Mouse (Mus musculus) macrophage (primary cell): ENCODE data around the gene Smagp. TPM values are rescaled to one million over a fixed set of nuclear protein-coding genes. Genes with fewer than 3 reads are reported as not detected.
A peak's percentile ranks its signal among the peaks of the same experiment; 100 is the strongest.

ENCODE experiments used
- H3K27ac ChIP-seq: fragments of 350-480 bp; formaldehyde crosslinking; 2 replicates; pipeline ENCODE4 v1.9.0; 2021
- H3K36me3 ChIP-seq: fragments of 350-480 bp; formaldehyde crosslinking; 2 replicates; pipeline ENCODE4 v1.9.0; 2021; ENCODE audit errors: inconsistent target
- H3K4me3 ChIP-seq: fragments of 350-480 bp; formaldehyde crosslinking; 2 replicates; pipeline ENCODE4 v1.9.0; 2021; ENCODE audit errors: inconsistent target
- H3K79me2 ChIP-seq: fragments of 350-480 bp; formaldehyde crosslinking; 2 replicates; pipeline ENCODE4 v1.9.0; 2021; ENCODE audit errors: inconsistent target
- WGBS: methylation state at CpG from one replicate; pipeline ENCODE4 v1.1.7; 2026; ENCODE audit warnings: inconsistent platforms; ENCODE audit not compliant: missing documents; 5-methylcytosine and 5-hydroxymethylcytosine counted together
- polyA plus RNA-seq: library from polyadenylated mRNA; stranded (reverse); fragments of 250-400 nt; gene quantifications from 3 replicates; pipeline ENCODE4 v1.2.4, GENCODE M21; 2018; ENCODE audit warnings: inconsistent platforms

Smagp gene
- polyA plus RNA-seq, 1 experiment from 2014 or later = 73.9 TPM

DNA sequence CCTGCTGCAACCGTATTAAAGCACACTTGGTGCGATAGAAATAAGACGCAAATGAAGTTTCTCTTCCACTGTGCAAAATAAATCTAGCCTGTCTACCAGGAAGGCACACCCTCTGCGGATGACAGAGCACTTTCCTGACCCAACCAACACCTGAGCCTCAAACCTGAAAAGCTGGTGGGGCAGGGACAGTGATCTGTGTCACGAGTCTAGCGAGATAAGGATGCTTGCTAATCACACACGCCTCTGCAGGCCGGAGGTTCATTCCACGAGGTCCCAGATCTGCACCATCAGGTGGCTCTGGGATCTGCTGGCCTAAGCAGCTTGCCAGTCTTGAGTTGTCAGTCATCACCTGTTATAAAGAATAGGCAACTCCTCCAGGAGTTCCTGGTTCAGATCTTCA, 14.9 kb upstream of the Smagp start:
- no peak overlapping the region for H3K4me3 ChIP-seq
- H3K79me2 ChIP-seq = no peaks in the 10 kb centered on the region
- H3K36me3 ChIP-seq = peaks cover 72% of the 10 kb centered on the region
- 93% methylated on average over 9 of the region's 9 CpGs for WGBS
- H3K27ac ChIP-seq = no peak overlapping the region

DNA sequence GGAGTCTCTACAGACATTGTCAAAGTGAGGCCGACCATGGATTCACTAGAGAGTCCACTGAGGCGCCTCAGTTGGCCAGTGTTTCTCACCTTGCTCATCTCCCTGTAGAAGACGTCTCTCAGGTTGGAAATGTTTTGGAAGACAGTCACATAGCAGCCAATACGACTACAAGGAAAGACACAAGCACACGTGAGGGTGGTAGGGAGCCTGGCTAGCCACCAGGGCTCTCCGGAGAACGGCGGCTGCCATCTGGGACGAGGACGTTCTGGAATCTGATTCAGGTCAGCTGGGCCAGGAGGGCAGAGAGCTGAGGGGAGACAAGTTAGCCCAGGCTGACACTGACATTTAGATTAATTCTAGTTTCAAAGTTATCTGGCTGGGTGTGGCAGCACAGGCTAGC, 13.4 kb upstream of the Smagp start:
- WGBS = 97% methylated on average over 10 of the region's 10 CpGs
- H3K4me3 ChIP-seq = no peak overlapping the region
- H3K79me2 ChIP-seq = no peaks in the 10 kb centered on the region
- H3K27ac ChIP-seq = no peak overlapping the region
- peaks cover 75% of the 10 kb centered on the region for H3K36me3 ChIP-seq

DNA sequence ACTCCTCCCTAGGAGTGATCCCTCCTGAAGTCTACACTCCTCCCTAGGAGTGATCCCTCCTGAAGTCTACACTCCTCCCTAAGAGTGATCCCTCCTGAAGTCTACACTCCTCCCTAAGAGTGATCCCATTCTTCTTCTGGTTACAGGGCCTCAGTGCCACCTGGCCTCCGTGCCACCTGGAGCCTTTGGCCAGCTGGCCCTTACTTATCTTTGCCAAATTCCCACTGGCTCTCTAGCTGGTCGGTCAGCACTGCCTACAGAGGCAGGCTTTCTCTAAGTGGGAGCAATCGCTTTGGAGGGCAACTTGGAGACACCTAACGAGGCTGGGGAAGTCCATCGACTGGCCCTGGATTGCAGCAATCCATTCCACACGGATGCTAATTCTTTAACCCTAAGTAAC, 9.4 kb upstream of the Smagp start:
- Histone ChIP-seq H3K79me2 (no peaks in the 10 kb centered on the region), H3K4me3 (no peak overlapping the region), H3K36me3 (peaks cover 73% of the 10 kb centered on the region), H3K27ac (no peak overlapping the region)
- WGBS = 94% methylated on average over 6 of the region's 6 CpGs

DNA sequence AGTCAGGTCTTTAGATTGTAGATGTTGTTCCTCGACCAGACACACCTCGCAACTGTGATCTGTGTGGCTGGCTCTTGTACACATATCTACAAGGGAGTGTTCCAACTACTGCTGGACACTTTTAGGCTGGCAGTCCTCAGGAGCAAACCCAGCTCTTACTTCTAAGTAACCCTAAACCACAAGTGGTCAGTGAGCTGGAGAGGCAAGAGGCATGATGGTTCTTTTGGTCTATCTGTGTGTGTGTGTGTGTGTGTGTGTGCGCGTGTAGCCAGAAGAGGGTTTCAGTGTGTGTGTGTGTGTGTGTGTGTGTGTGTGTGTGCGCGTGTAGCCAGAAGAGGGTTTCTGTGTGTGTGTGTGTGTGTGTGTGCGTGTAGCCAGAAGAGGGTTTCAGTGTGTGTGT, 5.7 kb upstream of the Smagp start:
- 94% methylated on average over 7 of the region's 7 CpGs for WGBS
- H3K4me3 ChIP-seq = no peak overlapping the region
- no peak overlapping the region for H3K27ac ChIP-seq
- H3K36me3 ChIP-seq = peaks cover 45% of the 10 kb centered on the region
- H3K79me2 ChIP-seq = no peaks in the 10 kb centered on the region

DNA sequence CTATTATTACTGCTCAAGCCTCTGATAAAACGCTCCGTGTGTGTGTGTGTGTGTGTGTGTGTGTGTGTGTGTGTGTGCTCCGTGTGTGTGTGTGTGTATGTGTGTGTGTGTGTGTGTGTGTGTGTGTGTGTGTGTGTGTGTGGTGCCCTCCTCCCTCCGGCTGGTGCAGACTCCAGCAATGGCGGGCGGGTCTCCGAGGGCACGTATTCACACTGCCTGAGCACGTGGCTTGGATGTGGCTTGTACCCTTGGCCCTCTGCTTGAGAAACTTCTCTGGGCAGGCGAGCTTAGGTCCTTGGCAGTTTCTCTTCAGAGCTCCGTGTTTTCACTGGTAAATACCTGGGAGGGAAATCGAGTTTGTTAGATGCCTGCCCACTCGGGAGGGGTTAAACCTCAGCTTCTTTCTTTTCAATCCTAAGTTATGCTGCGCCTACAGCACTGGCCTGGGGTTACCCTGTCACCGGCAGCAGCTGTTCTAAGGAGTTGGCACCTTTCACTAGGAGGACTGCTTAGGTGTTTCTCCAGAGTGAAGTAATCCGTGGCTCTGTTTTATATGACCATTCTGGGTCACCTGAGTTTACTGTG, 4.6 kb upstream of the Smagp start:
- peaks cover 39% of the 10 kb centered on the region for H3K36me3 ChIP-seq
- no peak overlapping the region for H3K4me3 ChIP-seq
- no peak overlapping the region for H3K27ac ChIP-seq
- no peaks in the 10 kb centered on the region for H3K79me2 ChIP-seq
- WGBS = 84% methylated on average over 10 of the region's 16 CpGs

DNA sequence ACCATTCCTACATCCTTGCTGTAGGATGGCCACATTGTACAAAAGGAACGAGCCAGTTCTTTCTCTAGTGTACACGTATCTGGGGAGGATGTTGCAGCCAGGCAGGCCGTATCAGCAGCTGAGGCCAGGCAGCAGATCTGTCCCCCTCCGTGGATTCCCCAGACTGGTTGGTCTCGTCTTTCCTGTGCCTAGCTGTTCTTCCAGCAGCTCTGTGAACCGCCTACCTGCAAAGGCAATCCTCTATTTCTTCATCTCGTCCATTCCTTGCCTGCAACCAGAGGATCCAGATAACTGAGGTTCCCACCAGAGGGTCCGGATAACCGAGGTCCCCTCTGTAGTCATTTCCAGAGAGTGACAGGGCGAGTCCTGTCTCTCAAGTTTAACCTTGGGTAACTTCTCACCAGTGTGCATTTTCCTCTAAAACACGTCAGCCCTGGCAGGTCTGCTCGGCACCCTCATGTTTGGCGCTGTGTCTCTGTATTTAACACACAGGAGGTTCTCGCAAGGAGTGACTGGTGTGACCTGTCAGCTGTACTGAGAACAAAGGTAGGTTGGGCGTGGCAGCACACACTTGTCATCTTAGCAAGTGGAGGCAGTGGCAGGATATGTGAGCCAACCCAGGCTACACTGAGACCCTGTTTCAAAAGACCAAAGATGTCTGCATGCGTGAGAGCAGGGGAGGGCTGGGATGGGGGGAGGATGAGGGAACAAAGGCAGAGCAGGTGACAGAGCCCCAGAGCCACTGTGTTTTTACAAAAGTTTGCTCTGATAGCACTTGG, 3.4 kb upstream of the Smagp start:
- no peak overlapping the region for H3K4me3 ChIP-seq
- 89% methylated on average over 14 of the region's 16 CpGs for WGBS
- peaks cover 28% of the 10 kb centered on the region for H3K36me3 ChIP-seq
- H3K79me2 ChIP-seq = no peaks in the 10 kb centered on the region
- H3K27ac ChIP-seq = no peak overlapping the region

DNA sequence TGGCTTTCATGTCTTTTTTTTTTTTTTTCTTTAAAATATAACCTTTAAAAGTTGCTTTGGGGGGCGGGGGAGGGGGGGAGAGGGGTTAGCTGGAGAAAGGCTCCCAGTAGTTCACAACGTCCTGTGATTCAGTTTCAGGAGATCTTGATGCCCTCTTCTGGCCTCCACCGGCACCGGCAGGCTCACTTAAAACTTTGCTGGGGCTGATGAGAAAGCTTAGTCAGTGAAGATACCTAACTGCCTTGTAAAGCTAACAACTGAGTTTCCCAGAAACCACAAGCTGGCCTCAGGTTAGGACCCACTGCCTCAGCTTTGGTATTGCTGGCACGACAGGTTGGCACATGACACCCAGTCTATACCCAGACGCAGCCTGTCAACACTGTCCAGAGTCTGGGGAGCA, 921 bp upstream of the Smagp start:
- Histone ChIP-seq H3K79me2 (no peaks in the 10 kb centered on the region; the same call in 1 of the 2 replicates), H3K36me3 (peaks cover 9% of the 10 kb centered on the region), H3K27ac (peak overlapping the region; percentile 28; the same call in 1 of the 2 replicates), H3K4me3 (peak overlapping the region; percentile 54)
- WGBS = 6% methylated on average over 6 of the region's 6 CpGs

DNA sequence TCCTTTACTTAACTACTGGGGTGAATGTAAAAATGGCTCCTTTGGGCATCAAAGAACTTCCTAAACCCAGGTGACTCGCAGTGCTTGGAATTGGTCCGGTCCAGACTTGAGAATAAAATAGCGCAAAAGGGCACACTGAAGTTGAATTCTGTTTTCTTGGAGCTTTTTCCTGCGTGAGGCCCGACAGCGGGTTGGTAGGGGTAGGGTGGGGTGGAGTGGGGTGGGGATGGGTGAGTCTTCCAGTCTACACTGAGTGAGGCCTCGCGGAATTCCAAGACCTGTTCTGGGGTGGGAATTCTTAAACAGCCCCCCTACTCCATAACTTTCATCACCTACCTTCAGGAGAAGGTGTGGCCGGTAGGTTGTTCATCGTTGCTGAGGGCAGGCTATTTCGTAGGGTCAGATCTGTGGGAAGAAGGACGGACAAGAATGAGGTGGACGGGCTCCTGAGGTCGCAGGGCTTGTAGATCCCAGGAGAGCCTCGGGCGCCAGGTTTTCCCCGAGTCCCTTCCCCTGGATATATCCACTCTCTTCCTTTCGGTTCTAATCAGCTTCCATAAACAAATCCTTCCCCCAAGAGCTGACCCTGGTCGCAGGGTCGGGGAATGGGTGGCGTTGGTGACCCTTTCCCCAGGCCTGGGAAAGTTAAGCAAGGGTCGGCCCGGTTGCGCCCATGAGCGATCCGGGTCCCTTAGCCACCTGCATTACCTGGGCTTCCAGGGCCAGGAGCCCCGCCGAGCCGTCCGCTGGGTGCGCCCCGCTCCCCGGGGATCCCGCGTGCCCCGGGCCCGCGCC, 692 bp downstream of the Smagp start:
- Histone ChIP-seq H3K4me3 (peak overlapping the region; percentile 45), H3K36me3 (no peaks in the 10 kb centered on the region; the same call in 1 of the 2 replicates), H3K79me2 (no peaks in the 10 kb centered on the region; the same call in 1 of the 2 replicates), H3K27ac (no peak overlapping the region)
- 15% methylated on average over 38 of the region's 38 CpGs for WGBS

DNA sequence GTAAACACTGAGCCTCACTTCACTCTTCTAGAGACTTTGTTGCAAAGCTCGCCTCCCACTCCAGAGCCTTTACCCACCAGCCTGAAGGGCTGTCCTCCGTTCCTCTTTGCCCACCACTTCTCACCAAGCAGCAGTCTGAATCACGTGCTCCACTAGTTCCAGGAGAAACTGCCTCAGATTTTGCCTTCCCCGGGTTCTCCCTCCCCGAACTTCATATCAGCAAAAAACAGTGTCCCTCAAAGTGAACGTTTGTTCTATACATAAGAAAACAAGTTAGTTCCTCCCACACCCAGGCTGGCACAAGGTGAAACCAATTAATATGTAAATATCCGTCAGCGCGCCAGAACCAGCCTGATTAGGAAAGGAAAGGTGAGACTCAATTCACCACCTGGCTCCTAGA, 1.5 kb downstream of the Smagp start:
- 25% methylated on average over 9 of the region's 9 CpGs for WGBS
- Histone ChIP-seq H3K4me3 (no peak overlapping the region), H3K79me2 (no peaks in the 10 kb centered on the region; the same call in 1 of the 2 replicates), H3K27ac (no peak overlapping the region), H3K36me3 (no peaks in the 10 kb centered on the region; the same call in 1 of the 2 replicates)

DNA sequence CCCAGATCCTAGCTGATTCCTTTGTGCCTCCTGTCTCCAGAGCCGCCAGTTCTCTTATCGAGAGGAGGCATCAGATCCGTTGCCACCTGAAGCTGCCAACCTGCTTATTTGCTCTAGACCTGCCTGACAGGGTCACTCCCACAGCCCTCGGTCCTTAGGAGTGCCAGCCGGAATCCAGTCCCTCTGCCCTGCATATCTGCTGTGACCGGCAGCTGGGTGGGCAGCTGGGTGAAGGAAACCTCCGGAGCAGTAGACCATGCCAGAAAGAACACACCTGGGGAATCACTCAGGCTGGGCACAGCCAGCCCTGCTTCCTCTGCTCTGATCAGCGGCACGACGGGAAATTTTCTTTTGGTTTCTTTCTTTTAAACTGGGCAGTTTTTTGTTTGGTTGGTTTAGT, 3.4 kb downstream of the Smagp start:
- Histone ChIP-seq H3K27ac (no peak overlapping the region), H3K79me2 (no peaks in the 10 kb centered on the region; the same call in 1 of the 2 replicates), H3K36me3 (no peaks in the 10 kb centered on the region), H3K4me3 (no peak overlapping the region)
- 89% methylated on average over 10 of the region's 10 CpGs for WGBS

DNA sequence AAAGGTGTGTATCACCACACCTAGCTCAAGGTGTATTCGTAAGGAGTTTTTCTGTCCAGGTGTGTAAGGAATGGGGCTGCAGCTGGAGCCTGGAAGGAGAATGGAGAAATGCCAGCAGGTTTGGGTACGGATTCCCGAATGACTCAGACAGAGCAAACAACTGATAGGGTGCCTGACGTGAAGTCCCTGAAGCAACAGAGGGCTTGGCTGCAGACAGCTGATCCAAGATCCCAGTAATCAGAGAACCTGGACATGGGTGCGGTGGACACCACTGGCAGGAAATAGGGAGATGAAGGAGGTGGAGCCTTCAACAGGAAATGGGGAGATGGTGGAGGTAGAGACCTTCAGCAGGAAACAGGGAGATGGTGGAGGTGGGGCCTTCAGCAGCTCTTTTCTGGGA, 4.4 kb downstream of the Smagp start:
- Histone ChIP-seq H3K27ac (no peak overlapping the region), H3K79me2 (no peaks in the 10 kb centered on the region; the same call in 1 of the 2 replicates), H3K36me3 (no peaks in the 10 kb centered on the region), H3K4me3 (no peak overlapping the region)
- 86% methylated on average over 4 of the region's 5 CpGs for WGBS

DNA sequence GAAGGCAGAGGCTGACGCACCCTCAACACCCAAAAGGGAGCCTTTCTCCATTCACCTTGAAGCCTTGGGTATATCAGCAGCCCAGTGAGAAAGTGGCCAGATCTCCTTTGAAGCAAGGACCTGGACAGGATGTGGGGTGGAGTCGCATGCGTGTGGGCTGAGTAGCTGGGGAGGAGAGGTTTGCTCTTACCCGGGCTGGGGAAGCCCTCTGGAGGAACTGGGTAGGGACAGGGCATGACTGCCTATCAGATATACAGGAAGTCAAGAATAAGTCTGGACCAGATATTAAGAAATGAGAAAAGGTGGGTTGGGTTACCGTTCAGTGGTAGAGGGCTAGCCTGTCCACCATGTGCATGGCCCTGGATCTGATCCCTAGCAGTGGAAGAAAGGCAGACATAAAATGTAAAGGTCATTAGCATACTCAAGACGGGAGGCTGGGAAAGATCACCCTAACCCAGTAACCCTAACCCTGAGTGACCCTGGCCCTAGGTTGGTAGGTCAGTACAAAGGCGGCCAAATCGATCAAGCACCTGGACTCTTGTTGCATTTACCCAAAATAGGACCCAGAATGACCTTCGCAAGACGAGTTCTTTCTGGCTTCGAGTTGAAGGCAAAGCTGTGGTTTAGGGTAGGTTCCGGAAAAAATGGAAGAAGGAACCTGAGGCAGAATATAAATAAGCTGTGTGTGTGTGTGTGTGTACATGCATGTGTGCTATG, 5.1 kb downstream of the Smagp start:
- WGBS = 36% methylated on average over 12 of the region's 12 CpGs
- Histone ChIP-seq H3K4me3 (no peak overlapping the region), H3K79me2 (no peaks in the 10 kb centered on the region; the same call in 1 of the 2 replicates), H3K36me3 (no peaks in the 10 kb centered on the region), H3K27ac (no peak overlapping the region)

DNA sequence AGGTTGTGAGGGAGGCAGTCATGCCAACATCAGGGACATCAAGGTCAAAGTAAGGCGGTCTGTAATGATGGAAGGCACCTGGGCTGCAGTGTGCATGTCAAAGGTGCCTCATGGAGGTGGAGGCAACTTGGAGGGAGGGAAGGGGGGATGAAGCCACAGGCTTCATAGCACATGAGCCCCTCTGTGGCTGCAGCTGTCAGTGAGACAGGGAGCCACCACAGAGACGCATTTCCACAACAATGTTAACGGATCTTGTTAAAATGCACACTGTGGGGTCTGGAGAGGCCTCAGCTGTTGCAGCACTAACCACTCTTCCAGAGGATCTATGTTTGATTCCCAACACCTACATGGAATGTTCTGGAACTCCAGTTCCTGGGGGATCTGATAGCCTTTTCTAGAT, 6.6 kb downstream of the Smagp start:
- 92% methylated on average over 3 of the region's 3 CpGs for WGBS
- Histone ChIP-seq H3K4me3 (no peak overlapping the region), H3K27ac (no peak overlapping the region), H3K36me3 (no peaks in the 10 kb centered on the region), H3K79me2 (no peaks in the 10 kb centered on the region; the same call in 1 of the 2 replicates)

DNA sequence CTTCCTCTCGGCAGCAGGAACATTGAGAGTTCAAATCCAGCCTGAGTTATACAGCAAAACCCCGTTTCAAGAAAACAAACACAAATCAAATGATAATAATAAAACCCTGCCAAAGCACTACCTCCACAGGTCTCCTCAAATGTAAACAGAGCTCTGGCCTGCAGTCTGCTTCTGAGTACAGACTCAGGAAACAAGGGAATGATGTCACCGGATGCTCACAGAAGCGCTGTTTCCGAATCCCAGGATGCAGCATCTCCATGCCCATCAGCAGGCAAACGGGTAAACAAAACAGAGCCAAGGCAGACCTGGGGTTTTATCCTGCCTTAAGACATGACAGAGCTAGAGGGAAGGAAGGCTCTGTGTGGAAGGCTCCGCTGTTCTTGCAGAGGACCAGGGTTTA, 7.9 kb downstream of the Smagp start:
- Histone ChIP-seq H3K4me3 (no peak overlapping the region), H3K36me3 (no peaks in the 10 kb centered on the region), H3K27ac (no peak overlapping the region), H3K79me2 (peaks cover 2% of the 10 kb centered on the region; the same call in 1 of the 2 replicates)
- 68% methylated on average over 5 of the region's 7 CpGs for WGBS
